Mouse (Mus musculus): ENCODE data around the gene Rbm20.

Gene Rbm20

DNA sequence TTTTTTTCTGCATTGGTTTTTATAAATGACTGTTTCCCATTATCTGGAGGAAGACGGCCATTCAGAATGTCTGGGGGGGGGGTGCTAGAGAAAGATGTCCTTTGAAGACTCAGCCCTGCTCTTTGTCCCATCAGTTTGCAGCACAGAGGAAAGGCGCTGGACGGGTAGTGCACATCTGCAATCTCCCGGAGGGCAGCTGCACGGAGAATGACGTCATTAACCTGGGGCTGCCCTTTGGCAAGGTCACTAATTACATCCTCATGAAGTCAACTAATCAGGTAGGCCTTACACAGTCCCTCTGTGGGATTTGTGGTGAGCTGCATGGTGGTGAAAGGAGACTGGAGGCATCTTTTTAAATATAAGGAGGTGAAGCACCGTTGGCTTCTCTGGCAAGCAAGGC, 155.4 kb downstream of the Rbm20 start:
- TF ChIP-seq POU5F1 (IDR thresholded peaks at IDR 0.05; ENCODE audit: borderline replicate concordance, low read length): no peak
- TF ChIP-seq NANOG (IDR thresholded peaks at IDR 0.05; ENCODE audit: borderline replicate concordance, low read length): no peak
- TF ChIP-seq CTCF (conservative IDR thresholded peaks at IDR 0.05; ENCODE audit: low read length): no peak
- Histone ChIP-seq H3K4me1 (replicated peaks; ENCODE audit: low read depth, low read length) (peaks cover 21% of the 10 kb centered on the region), H3K4me3 (replicated peaks; ENCODE audit: low read length) (no peak overlapping the region), H3K9me3 (ENCODE audit: low read length) (no peaks in the 10 kb centered on the region), H3K36me3 (ENCODE audit: insufficient read depth, low read length) (no peaks in the 10 kb centered on the region), H3K27me3 (ENCODE audit: insufficient read depth, low read length) (0 out of 2 replicates have a peak, but pooled peaks cover 2% of the 10 kb centered on the region)

GRCm38 (mm10) chr19:53833745-53834369, 156.8 kb downstream of the Rbm20 start:
- Histone ChIP-seq H3K36me3 (ENCODE audit: insufficient read depth, low read length) (no peaks in the 10 kb centered on the region), H3K27me3 (ENCODE audit: insufficient read depth, low read length) (0 out of 2 replicates have a peak, but pooled peaks cover 2% of the 10 kb centered on the region), H3K9me3 (ENCODE audit: low read length) (no peaks in the 10 kb centered on the region), H3K4me1 (replicated peaks; ENCODE audit: low read depth, low read length) (peaks cover 27% of the 10 kb centered on the region), H3K4me3 (replicated peaks; ENCODE audit: low read length) (no peak overlapping the region)
- TF ChIP-seq CTCF (conservative IDR thresholded peaks at IDR 0.05; ENCODE audit: low read length) (no peak), POU5F1 (IDR thresholded peaks at IDR 0.05; ENCODE audit: borderline replicate concordance, low read length) (no peak), NANOG (IDR thresholded peaks at IDR 0.05; ENCODE audit: borderline replicate concordance, low read length) (no peak)

DNA sequence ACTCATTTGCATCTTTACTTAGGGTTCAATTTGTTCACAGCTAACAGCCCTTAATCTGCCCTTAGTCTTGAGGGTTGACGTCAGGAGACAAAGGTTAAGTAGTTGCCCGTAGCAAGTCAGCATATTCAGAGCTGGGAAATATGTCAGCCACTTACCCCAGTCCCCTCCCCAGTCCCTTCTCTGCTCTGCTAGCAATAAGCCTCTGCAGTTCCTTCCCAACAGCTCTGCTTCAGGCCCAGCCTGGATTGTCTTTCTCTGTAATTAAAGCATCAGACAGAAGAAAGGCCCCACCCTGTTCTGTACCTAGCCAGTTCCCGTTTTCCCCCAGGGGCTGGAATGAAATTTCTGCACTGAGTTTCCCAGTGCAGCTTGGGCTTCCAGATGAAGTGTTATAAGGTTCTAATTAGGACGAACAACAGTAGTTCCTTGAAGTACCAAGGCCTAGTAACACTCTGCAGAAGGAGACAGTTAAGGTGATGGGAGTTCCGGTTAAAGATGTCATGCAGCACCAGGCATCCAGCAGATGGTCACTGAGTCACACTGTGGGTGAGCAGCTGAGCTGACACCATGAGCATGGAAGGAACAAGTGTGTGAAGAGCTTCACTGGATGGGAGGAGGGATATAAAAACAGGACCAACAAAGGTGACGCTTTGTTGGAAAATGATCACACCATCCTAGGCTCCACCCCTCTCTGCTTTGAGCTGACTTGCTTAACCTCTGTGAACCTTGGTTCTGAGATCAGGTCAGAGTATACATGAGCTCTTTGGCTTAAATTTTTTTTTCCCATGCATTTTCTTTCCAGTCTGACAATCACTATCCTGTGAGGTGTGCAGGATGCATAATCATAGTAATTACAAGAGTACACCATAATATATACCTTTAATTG, 159.7 kb downstream of the Rbm20 start:
- Histone ChIP-seq H3K36me3 (ENCODE audit: insufficient read depth, low read length) (no peaks in the 10 kb centered on the region), H3K4me3 (replicated peaks; ENCODE audit: low read length) (no peak overlapping the region), H3K9me3 (ENCODE audit: low read length) (no peaks in the 10 kb centered on the region), H3K27me3 (ENCODE audit: insufficient read depth, low read length) (no peaks in the 10 kb centered on the region; the same call in 1 of the 2 replicates), H3K4me1 (replicated peaks; ENCODE audit: low read depth, low read length) (peaks cover 12% of the 10 kb centered on the region)
- no peak for TF ChIP-seq CTCF (conservative IDR thresholded peaks at IDR 0.05; ENCODE audit: low read length)
- TF ChIP-seq POU5F1 (IDR thresholded peaks at IDR 0.05; ENCODE audit: borderline replicate concordance, low read length): no peak
- TF ChIP-seq NANOG (IDR thresholded peaks at IDR 0.05; ENCODE audit: borderline replicate concordance, low read length): no peak

GRCm38 (mm10) chr19:53838850-53839249, 161.7 kb downstream of the Rbm20 start:
- Histone ChIP-seq H3K36me3 (ENCODE audit: insufficient read depth, low read length) (no peaks in the 10 kb centered on the region), H3K27me3 (ENCODE audit: insufficient read depth, low read length) (peaks cover 2% of the 10 kb centered on the region; the same call in 1 of the 2 replicates), H3K4me1 (replicated peaks; ENCODE audit: low read depth, low read length) (peaks cover 12% of the 10 kb centered on the region), H3K4me3 (replicated peaks; ENCODE audit: low read length) (no peak overlapping the region), H3K9me3 (ENCODE audit: low read length) (no peaks in the 10 kb centered on the region)
- TF ChIP-seq POU5F1 (IDR thresholded peaks at IDR 0.05; ENCODE audit: borderline replicate concordance, low read length): no peak
- TF ChIP-seq NANOG (IDR thresholded peaks at IDR 0.05; ENCODE audit: borderline replicate concordance, low read length): no peak
- no peak for TF ChIP-seq CTCF (conservative IDR thresholded peaks at IDR 0.05; ENCODE audit: low read length)

- H3K9me3 ChIP-seq (ENCODE audit: low read length): peaks cover 3% of the 10 kb centered on the region; the same call in 1 of the 2 replicates
- peaks cover 2% of the 10 kb centered on the region; the same call in 1 of the 2 replicates for H3K27me3 ChIP-seq (ENCODE audit: insufficient read depth, low read length)
- peaks cover 12% of the 10 kb centered on the region for H3K4me1 ChIP-seq (replicated peaks; ENCODE audit: low read depth, low read length)
- no peak overlapping the region for H3K4me3 ChIP-seq (replicated peaks; ENCODE audit: low read length)
- no peak for TF ChIP-seq CTCF (conservative IDR thresholded peaks at IDR 0.05; ENCODE audit: low read length)
- no peak for TF ChIP-seq NANOG (IDR thresholded peaks at IDR 0.05; ENCODE audit: borderline replicate concordance, low read length)
- TF ChIP-seq POU5F1 (IDR thresholded peaks at IDR 0.05; ENCODE audit: borderline replicate concordance, low read length): no peak
- H3K36me3 ChIP-seq (ENCODE audit: insufficient read depth, low read length): no peaks in the 10 kb centered on the region
Observed at GRCm38 (mm10) chr19:53839837-53840236, 162.7 kb downstream of the Rbm20 start.

- Histone ChIP-seq H3K27me3 (ENCODE audit: insufficient read depth, low read length) (peaks cover 10% of the 10 kb centered on the region), H3K4me1 (replicated peaks; ENCODE audit: low read depth, low read length) (peaks cover 7% of the 10 kb centered on the region), H3K36me3 (ENCODE audit: insufficient read depth, low read length) (no peaks in the 10 kb centered on the region), H3K4me3 (replicated peaks; ENCODE audit: low read length) (no peak overlapping the region), H3K9me3 (ENCODE audit: low read length) (peaks cover 3% of the 10 kb centered on the region; the same call in 1 of the 2 replicates)
- TF ChIP-seq NANOG (IDR thresholded peaks at IDR 0.05; ENCODE audit: borderline replicate concordance, low read length): no peak
- no peak for TF ChIP-seq POU5F1 (IDR thresholded peaks at IDR 0.05; ENCODE audit: borderline replicate concordance, low read length)
- TF ChIP-seq CTCF (conservative IDR thresholded peaks at IDR 0.05; ENCODE audit: low read length): peak; percentile 90
Observed at GRCm38 (mm10) chr19:53841915-53842314, 164.8 kb downstream of the Rbm20 start.

DNA sequence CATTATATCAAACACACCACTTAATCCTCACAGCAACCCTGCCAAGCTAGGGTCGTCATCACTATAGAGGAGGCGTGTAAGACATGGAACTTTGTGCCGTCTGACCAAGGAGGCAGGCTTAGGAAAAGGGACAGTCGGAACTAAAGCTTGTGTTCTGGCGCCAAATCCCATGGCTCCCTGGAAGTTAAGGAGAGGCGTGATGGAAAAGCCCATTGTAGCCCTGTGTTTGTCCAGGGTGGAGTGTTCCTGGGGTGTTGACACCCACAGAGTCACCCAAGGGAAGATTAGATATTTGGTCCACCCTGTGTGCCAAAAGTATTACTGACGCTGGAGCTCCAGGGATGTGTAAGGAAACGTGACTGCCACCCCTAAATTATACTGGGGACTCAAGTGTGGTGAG, 166.9 kb downstream of the Rbm20 start:
- no peaks in the 10 kb centered on the region; the same call in 1 of the 2 replicates for H3K4me1 ChIP-seq (replicated peaks; ENCODE audit: low read depth, low read length)
- H3K9me3 ChIP-seq (ENCODE audit: low read length): peaks cover 3% of the 10 kb centered on the region; the same call in 1 of the 2 replicates
- no peaks in the 10 kb centered on the region for H3K36me3 ChIP-seq (ENCODE audit: insufficient read depth, low read length)
- TF ChIP-seq NANOG (IDR thresholded peaks at IDR 0.05; ENCODE audit: borderline replicate concordance, low read length) (no peak), CTCF (conservative IDR thresholded peaks at IDR 0.05; ENCODE audit: low read length) (no peak), POU5F1 (IDR thresholded peaks at IDR 0.05; ENCODE audit: borderline replicate concordance, low read length) (no peak)
- H3K4me3 ChIP-seq (replicated peaks; ENCODE audit: low read length): no peak overlapping the region
- peaks cover 14% of the 10 kb centered on the region for H3K27me3 ChIP-seq (ENCODE audit: insufficient read depth, low read length)

- H3K4me3 ChIP-seq (replicated peaks; ENCODE audit: low read length): no peak overlapping the region
- no peaks in the 10 kb centered on the region for H3K36me3 ChIP-seq (ENCODE audit: insufficient read depth, low read length)
- H3K4me1 ChIP-seq (replicated peaks; ENCODE audit: low read depth, low read length): 0 out of 2 replicates have a peak, but pooled peaks cover 11% of the 10 kb centered on the region
- TF ChIP-seq NANOG (IDR thresholded peaks at IDR 0.05; ENCODE audit: borderline replicate concordance, low read length) (no peak), POU5F1 (IDR thresholded peaks at IDR 0.05; ENCODE audit: borderline replicate concordance, low read length) (no peak), CTCF (conservative IDR thresholded peaks at IDR 0.05; ENCODE audit: low read length) (no peak)
- peaks cover 12% of the 10 kb centered on the region for H3K27me3 ChIP-seq (ENCODE audit: insufficient read depth, low read length)
- peaks cover 3% of the 10 kb centered on the region; the same call in 1 of the 2 replicates for H3K9me3 ChIP-seq (ENCODE audit: low read length)
Observed at GRCm38 (mm10) chr19:53848272-53848995, 171.3 kb downstream of the Rbm20 start.
